Mouse (Mus musculus) limb, embryonic 14.5 days (tissue): ENCODE measurements at regions not wholly inside any gene's neighbourhood (a gene's known extent, or its start where the extent isn't known, plus 50 kb on each side); places are given as distances from the start of the nearest gene placed in this dataset.

Experiments used
- ATAC-seq: fragments of 200-750 bp; cut with Nextera tagmentation; 2 replicates; pipeline ENCODE4 v1.8.0; 2017; ENCODE audit warnings: low read depth, moderate number of reproducible peaks, moderate TSS enrichment; ENCODE audit not compliant: low FRiP score
- DNase-seq: peaks from one replicate; pipeline ENCODE4 v3.0.0-alpha.2; 2015; ENCODE audit warnings: low spot score
- H3K27ac ChIP-seq: fragments of 300-500 bp; sonication (generic); replicated peaks from 2 replicates; pipeline ENCODE4 v1.5.1; 2014; ENCODE audit warnings: low read depth, mild to moderate bottlenecking, low read length, moderate library complexity, mixed read lengths
- H3K27me3 ChIP-seq: fragments of 300-500 bp; sonication (generic); 2 replicates; pipeline ENCODE4 v1.6.1; 2014; ENCODE audit warnings: low read length, mixed read lengths; ENCODE audit not compliant: control insufficient read depth, insufficient read depth
- H3K36me3 ChIP-seq: fragments of 300-500 bp; sonication (generic); 2 replicates; pipeline ENCODE4 v1.6.1; 2014; ENCODE audit warnings: mild to moderate bottlenecking, low read length, moderate library complexity, mixed read lengths; ENCODE audit not compliant: control insufficient read depth, insufficient read depth
- H3K4me1 ChIP-seq: fragments of 300-500 bp; sonication (generic); 2 replicates; pipeline ENCODE4 v1.6.1; 2014; ENCODE audit warnings: antibody characterized with exemption, low read length, mixed read lengths; ENCODE audit not compliant: control insufficient read depth, insufficient read depth
- H3K4me2 ChIP-seq: fragments of 300-500 bp; sonication (generic); replicated peaks from 2 replicates; pipeline ENCODE4 v1.6.1; 2014; ENCODE audit warnings: low read depth, mild to moderate bottlenecking, low read length, moderate library complexity; ENCODE audit not compliant: severe bottlenecking
- H3K4me3 ChIP-seq: fragments of 300-500 bp; sonication (generic); replicated peaks from 2 replicates; pipeline ENCODE4 v1.5.1; 2014; ENCODE audit warnings: low read length
- H3K9ac ChIP-seq: fragments of 300-500 bp; sonication (generic); 2 replicates; pipeline ENCODE4 v1.6.1; 2014; ENCODE audit warnings: mild to moderate bottlenecking, low read depth, low read length, moderate library complexity; ENCODE audit not compliant: severe bottlenecking
- H3K9me3 ChIP-seq: fragments of 300-500 bp; sonication (generic); 2 replicates; pipeline ENCODE4 v1.6.1; 2016; ENCODE audit warnings: low read length; ENCODE audit not compliant: control insufficient read depth
- POLR2A ChIP-seq: fragments of 200-500 bp; IDR thresholded peaks from 2 replicates; pipeline ENCODE4 v1.8.0; 2012; ENCODE audit warnings: inconsistent platforms, mild to moderate bottlenecking, moderate library complexity, borderline replicate concordance; ENCODE audit not compliant: insufficient read depth, insufficient read length; ENCODE audit errors: extremely low read depth
- WGBS: fragments of 180-500 bp; shearing (Covaris S2); extraction: QIAGEN DNeasy Blood & Tissue Kit; methylation state at CpG from one replicate; pipeline ENCODE4 v1.1.7; 2014; 5-methylcytosine and 5-hydroxymethylcytosine counted together

DNA sequence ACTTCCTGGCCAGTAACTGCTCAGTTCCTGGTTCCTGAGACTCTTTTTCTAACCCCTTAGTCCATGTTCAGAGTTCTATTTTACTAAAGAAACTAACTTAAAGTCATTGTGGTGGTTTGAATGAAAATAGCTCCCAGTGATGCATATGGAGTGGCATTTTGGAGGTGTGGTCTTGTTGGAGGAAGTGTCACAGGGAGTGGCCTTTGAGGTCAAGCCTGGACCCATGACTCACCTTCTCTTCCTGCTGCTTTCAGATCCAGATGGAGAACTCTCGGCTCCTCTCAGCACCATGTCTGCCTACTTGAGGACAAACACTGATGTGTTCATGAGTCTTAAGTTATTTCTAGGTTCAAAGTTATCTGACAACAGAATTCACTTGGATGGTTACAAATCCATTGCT lies 111.8 kb upstream of the Mon1b start:
- no peak overlapping the region for H3K4me3 ChIP-seq
- H3K4me1 ChIP-seq: no peaks in the 10 kb centered on the region
- TF ChIP-seq POLR2A: no peak
- 58% methylated on average over 1 of the region's 1 CpGs for WGBS
- no peak overlapping the region for H3K27ac ChIP-seq
- ATAC-seq (no peak), DNase-seq (no peak)
- no peak overlapping the region for H3K4me2 ChIP-seq
- no peaks in the 10 kb centered on the region for H3K36me3 ChIP-seq
- H3K9ac ChIP-seq: no peak overlapping the region
- H3K27me3 ChIP-seq: no peaks in the 10 kb centered on the region
- H3K9me3 ChIP-seq: no peaks in the 10 kb centered on the region; the same call in 1 of the 2 replicates

DNA sequence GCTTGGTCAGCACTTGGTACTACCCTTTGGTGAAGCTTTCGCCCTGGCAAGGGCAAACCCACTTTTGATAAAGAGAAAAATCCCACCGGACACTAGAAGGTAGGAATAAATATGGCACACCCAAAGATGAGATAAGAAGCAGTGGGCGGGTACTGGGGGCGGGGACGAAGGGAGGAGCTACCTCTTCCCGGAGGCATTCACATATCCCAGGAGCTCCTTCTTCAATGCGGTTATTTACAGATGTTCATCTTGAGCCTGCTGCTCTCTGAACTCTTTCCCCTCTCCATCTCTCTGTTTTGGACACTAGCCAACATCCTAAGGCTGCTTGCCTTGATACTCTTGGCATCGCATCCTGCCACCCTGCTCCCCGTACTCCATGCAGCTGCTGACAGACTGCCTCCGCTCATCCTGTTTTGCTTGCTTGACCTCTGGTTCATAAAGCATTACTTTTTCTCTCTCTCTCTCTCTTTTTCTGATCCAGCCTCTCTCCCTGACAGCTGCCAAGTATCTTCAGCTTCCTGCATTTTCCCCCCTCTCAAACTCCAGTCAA lies 104.2 kb upstream of the Mon1b start:
- no peak overlapping the region for H3K27ac ChIP-seq
- H3K4me1 ChIP-seq: peaks cover 2% of the 10 kb centered on the region; the same call in 1 of the 2 replicates
- TF ChIP-seq POLR2A: no peak
- H3K36me3 ChIP-seq: no peaks in the 10 kb centered on the region
- H3K4me3 ChIP-seq: no peak overlapping the region
- no peak overlapping the region for H3K9ac ChIP-seq
- H3K4me2 ChIP-seq: no peak overlapping the region
- no peak for ATAC-seq
- no peaks in the 10 kb centered on the region for H3K27me3 ChIP-seq
- H3K9me3 ChIP-seq: no peaks in the 10 kb centered on the region
- peak; percentile 34 for DNase-seq
- 55% methylated on average over 10 of the region's 10 CpGs for WGBS

DNA sequence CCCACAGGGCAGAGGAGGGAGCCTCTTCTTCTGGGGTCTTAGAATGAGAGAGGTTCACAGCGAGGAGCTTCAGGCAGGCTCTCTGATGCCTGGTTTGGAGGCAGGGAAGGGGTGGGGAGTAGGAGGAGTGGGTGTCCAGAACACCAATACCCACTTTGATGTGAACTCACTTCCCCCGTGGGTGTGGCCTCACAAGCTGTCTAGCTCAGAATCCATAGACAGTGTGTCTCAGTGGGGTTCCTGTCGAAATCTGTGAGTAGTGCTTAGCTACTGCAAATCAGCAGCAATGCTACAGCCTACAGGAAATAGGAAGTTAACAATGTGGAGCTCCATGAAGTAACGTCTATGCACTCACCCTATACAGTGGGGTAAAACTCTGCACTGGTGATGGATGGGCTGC lies 102.5 kb upstream of the Mon1b start:
- no peak overlapping the region for H3K4me3 ChIP-seq
- 43% methylated on average over 4 of the region's 4 CpGs for WGBS
- H3K36me3 ChIP-seq: no peaks in the 10 kb centered on the region
- H3K4me1 ChIP-seq: peaks cover 2% of the 10 kb centered on the region; the same call in 1 of the 2 replicates
- DNase-seq: no peak
- no peaks in the 10 kb centered on the region for H3K27me3 ChIP-seq
- no peak overlapping the region for H3K9ac ChIP-seq
- H3K9me3 ChIP-seq: no peaks in the 10 kb centered on the region
- TF ChIP-seq POLR2A: no peak
- no peak overlapping the region for H3K4me2 ChIP-seq
- no peak for ATAC-seq
- H3K27ac ChIP-seq: no peak overlapping the region

DNA sequence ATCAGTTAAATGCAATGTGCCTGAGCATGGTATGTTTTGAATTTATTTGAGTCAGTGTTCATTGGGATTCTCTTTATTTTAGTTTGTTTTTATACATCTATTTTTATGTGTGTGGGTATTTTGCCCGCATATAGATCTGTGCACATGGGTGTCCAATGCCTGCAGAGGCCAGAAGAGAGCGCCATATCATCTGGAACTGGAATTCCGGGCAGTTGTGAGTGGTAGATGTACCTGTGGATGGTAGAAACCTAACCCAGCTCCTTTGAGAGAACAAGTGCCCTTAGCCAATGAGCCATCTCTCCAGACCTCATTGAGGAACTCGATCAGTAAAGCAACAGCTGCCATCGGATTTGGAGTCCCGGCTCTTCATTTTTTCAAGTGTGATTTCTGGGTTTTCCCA lies 94.0 kb upstream of the Mon1b start:
- H3K9ac ChIP-seq: no peak overlapping the region
- no peaks in the 10 kb centered on the region for H3K9me3 ChIP-seq
- DNase-seq (no peak), ATAC-seq (no peak)
- H3K4me1 ChIP-seq: no peaks in the 10 kb centered on the region
- WGBS: 86% methylated on average over 6 of the region's 6 CpGs
- H3K36me3 ChIP-seq: no peaks in the 10 kb centered on the region
- no peaks in the 10 kb centered on the region for H3K27me3 ChIP-seq
- no peak for TF ChIP-seq POLR2A
- no peak overlapping the region for H3K4me3 ChIP-seq
- no peak overlapping the region for H3K27ac ChIP-seq
- H3K4me2 ChIP-seq: no peak overlapping the region

DNA sequence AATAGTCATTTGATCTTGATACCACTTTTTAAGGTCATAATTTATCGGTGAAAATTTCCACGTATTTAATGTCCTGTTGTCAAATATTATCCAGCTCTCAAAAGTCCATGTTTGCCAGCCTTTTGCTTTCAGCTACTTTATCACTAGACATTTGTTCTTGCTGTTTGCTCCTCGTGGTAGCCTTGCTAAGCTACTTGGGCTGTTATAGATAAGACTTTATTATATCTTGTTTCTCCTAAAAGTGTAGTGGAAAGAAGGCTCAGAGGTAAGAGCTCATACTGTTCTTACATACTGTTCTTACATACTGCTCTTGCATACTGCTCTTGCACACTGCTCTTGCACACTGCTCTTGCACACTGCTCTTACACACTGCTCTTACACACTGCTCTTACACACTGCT lies 93.3 kb upstream of the Mon1b start:
- Histone ChIP-seq H3K9me3 (no peaks in the 10 kb centered on the region), H3K27ac (no peak overlapping the region), H3K4me3 (no peak overlapping the region), H3K4me2 (no peak overlapping the region), H3K36me3 (no peaks in the 10 kb centered on the region), H3K9ac (no peak overlapping the region), H3K27me3 (no peaks in the 10 kb centered on the region), H3K4me1 (no peaks in the 10 kb centered on the region)
- no peak for TF ChIP-seq POLR2A
- DNase-seq (no peak), ATAC-seq (no peak)
- WGBS: 69% methylated on average over 3 of the region's 3 CpGs

DNA sequence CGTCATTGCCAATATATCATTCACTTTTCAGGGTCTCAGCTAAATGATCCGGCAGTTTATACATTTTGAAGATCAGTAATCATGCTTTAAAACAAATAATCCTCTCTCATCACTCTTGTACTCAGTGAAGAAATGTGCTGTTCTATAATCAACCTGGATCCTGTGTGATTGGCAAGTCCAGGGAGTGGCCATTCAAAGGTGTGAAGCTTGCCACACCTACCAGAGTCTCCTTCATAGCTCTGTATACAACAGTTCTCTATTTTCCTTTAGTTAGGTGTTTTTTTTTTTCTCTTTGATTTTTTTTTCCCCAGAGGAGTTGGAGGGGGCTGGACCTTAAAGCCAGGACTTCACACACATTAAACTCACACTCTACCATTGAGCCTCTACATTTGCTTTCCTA lies 92.7 kb upstream of the Mon1b start:
- 83% methylated on average over 2 of the region's 2 CpGs for WGBS
- no peak for TF ChIP-seq POLR2A
- H3K27ac ChIP-seq: no peak overlapping the region
- no peak overlapping the region for H3K4me3 ChIP-seq
- no peaks in the 10 kb centered on the region for H3K36me3 ChIP-seq
- H3K9ac ChIP-seq: no peak overlapping the region
- H3K27me3 ChIP-seq: no peaks in the 10 kb centered on the region
- no peaks in the 10 kb centered on the region for H3K4me1 ChIP-seq
- ATAC-seq: no peak
- H3K9me3 ChIP-seq: no peaks in the 10 kb centered on the region
- DNase-seq: no peak
- H3K4me2 ChIP-seq: no peak overlapping the region
